Mouse (Mus musculus): ENCODE measurements at regions not wholly inside any gene's neighbourhood (a gene's known extent, or its start where the extent isn't known, plus 50 kb on each side); places are given as distances from the start of the nearest gene placed in this dataset.
"Not testable (repeated sequence)": the region's sequence is repeated elsewhere in the genome, so short reads cannot be mapped to it uniquely, and the experiment has no call there.

- no peak for TF ChIP-seq POLR2A (IDR thresholded peaks at IDR 0.05; ENCODE audit: low read depth, low read length)
- TF ChIP-seq CTCF (conservative IDR thresholded peaks at IDR 0.05; ENCODE audit: insufficient read depth, insufficient read length, low read depth, low read length): no peak
- H3K4me1 ChIP-seq (ENCODE audit: control insufficient read depth, insufficient read depth, low read length): no peaks in the 10 kb centered on the region
- no peak overlapping the region for H3K4me3 ChIP-seq (ENCODE audit: insufficient read depth, low read depth, low read length)
- H3K36me3 ChIP-seq (ENCODE audit: control insufficient read depth, insufficient read depth, low read length): no peaks in the 10 kb centered on the region
- 52% methylated on average over 6 of the region's 6 CpGs for WGBS
- H3K27ac ChIP-seq (ENCODE audit: insufficient read depth, low read depth, low read length): no peak overlapping the region
- DNase-seq: no peak
- no peaks in the 10 kb centered on the region for H3K27me3 ChIP-seq (replicated peaks; ENCODE audit: control insufficient read depth, insufficient read depth, low read length)
These were observed 381.0 kb downstream of the Kif2b start for GRCm38 (mm10) chr11:91196351-91196750.

GRCm38 (mm10) chr11:91167336-91167735 is 410.0 kb downstream of the Kif2b start:
- H3K4me1 ChIP-seq (ENCODE audit: control insufficient read depth, insufficient read depth, low read length); H3K27ac ChIP-seq (ENCODE audit: insufficient read depth, low read depth, low read length); H3K36me3 ChIP-seq (ENCODE audit: control insufficient read depth, insufficient read depth, low read length); H3K4me3 ChIP-seq (ENCODE audit: insufficient read depth, low read depth, low read length); DNase-seq; H3K27me3 ChIP-seq (replicated peaks; ENCODE audit: control insufficient read depth, insufficient read depth, low read length): not testable (repeated sequence)
- WGBS: 57% methylated on average over 2 of the region's 2 CpGs

GRCm38 (mm10) chr11:91133753-91134270 is 443.5 kb downstream of the Kif2b start:
- Histone ChIP-seq H3K4me1 (ENCODE audit: control insufficient read depth, insufficient read depth, low read length) (no peaks in the 10 kb centered on the region), H3K4me3 (ENCODE audit: insufficient read depth, low read depth, low read length) (no peak overlapping the region), H3K36me3 (ENCODE audit: control insufficient read depth, insufficient read depth, low read length) (no peaks in the 10 kb centered on the region), H3K27ac (ENCODE audit: insufficient read depth, low read depth, low read length) (no peak overlapping the region), H3K27me3 (replicated peaks; ENCODE audit: control insufficient read depth, insufficient read depth, low read length) (no peaks in the 10 kb centered on the region)
- WGBS: 64% methylated on average over 9 of the region's 9 CpGs
- no peak for DNase-seq
- TF ChIP-seq POLR2A (IDR thresholded peaks at IDR 0.05; ENCODE audit: low read depth, low read length) (no peak), CTCF (conservative IDR thresholded peaks at IDR 0.05; ENCODE audit: insufficient read depth, insufficient read length, low read depth, low read length) (no peak)

GRCm38 (mm10) chr11:91132771-91133380 is 444.5 kb downstream of the Kif2b start:
- no peak for TF ChIP-seq POLR2A (IDR thresholded peaks at IDR 0.05; ENCODE audit: low read depth, low read length)
- TF ChIP-seq CTCF (conservative IDR thresholded peaks at IDR 0.05; ENCODE audit: insufficient read depth, insufficient read length, low read depth, low read length): no peak
- DNase-seq: no peak
- Histone ChIP-seq H3K27ac (ENCODE audit: insufficient read depth, low read depth, low read length) (no peak overlapping the region), H3K27me3 (replicated peaks; ENCODE audit: control insufficient read depth, insufficient read depth, low read length) (no peaks in the 10 kb centered on the region), H3K4me3 (ENCODE audit: insufficient read depth, low read depth, low read length) (no peak overlapping the region), H3K36me3 (ENCODE audit: control insufficient read depth, insufficient read depth, low read length) (no peaks in the 10 kb centered on the region), H3K4me1 (ENCODE audit: control insufficient read depth, insufficient read depth, low read length) (no peaks in the 10 kb centered on the region)
- 78% methylated on average over 7 of the region's 7 CpGs for WGBS

- TF ChIP-seq POLR2A (IDR thresholded peaks at IDR 0.05; ENCODE audit: low read depth, low read length) (no peak), CTCF (conservative IDR thresholded peaks at IDR 0.05; ENCODE audit: insufficient read depth, insufficient read length, low read depth, low read length) (no peak)
- Histone ChIP-seq H3K36me3 (ENCODE audit: control insufficient read depth, insufficient read depth, low read length) (no peaks in the 10 kb centered on the region), H3K27ac (ENCODE audit: insufficient read depth, low read depth, low read length) (no peak overlapping the region), H3K4me3 (ENCODE audit: insufficient read depth, low read depth, low read length) (no peak overlapping the region), H3K27me3 (replicated peaks; ENCODE audit: control insufficient read depth, insufficient read depth, low read length) (no peaks in the 10 kb centered on the region), H3K4me1 (ENCODE audit: control insufficient read depth, insufficient read depth, low read length) (no peaks in the 10 kb centered on the region)
- 27% methylated on average over 6 of the region's 6 CpGs for WGBS
- no peak for DNase-seq
These were observed 443.8 kb upstream of the Tom1l1 start for GRCm38 (mm10) chr11:91131960-91132359.

- Histone ChIP-seq H3K27me3 (replicated peaks; ENCODE audit: control insufficient read depth, insufficient read depth, low read length) (no peaks in the 10 kb centered on the region), H3K36me3 (ENCODE audit: control insufficient read depth, insufficient read depth, low read length) (no peaks in the 10 kb centered on the region), H3K4me1 (ENCODE audit: control insufficient read depth, insufficient read depth, low read length) (no peaks in the 10 kb centered on the region), H3K27ac (ENCODE audit: insufficient read depth, low read depth, low read length) (no peak overlapping the region), H3K4me3 (ENCODE audit: insufficient read depth, low read depth, low read length) (no peak overlapping the region)
- no peak for DNase-seq
- TF ChIP-seq POLR2A (IDR thresholded peaks at IDR 0.05; ENCODE audit: low read depth, low read length): no peak
- TF ChIP-seq CTCF (conservative IDR thresholded peaks at IDR 0.05; ENCODE audit: insufficient read depth, insufficient read length, low read depth, low read length): no peak
- WGBS: 55% methylated on average over 5 of the region's 5 CpGs
These were observed 410.0 kb upstream of the Tom1l1 start for GRCm38 (mm10) chr11:91098186-91098585.

GRCm38 (mm10) chr11:91097552-91097951 is 409.4 kb upstream of the Tom1l1 start:
- Histone ChIP-seq H3K27me3 (replicated peaks; ENCODE audit: control insufficient read depth, insufficient read depth, low read length) (no peaks in the 10 kb centered on the region), H3K27ac (ENCODE audit: insufficient read depth, low read depth, low read length) (no peak overlapping the region), H3K4me3 (ENCODE audit: insufficient read depth, low read depth, low read length) (no peak overlapping the region), H3K36me3 (ENCODE audit: control insufficient read depth, insufficient read depth, low read length) (no peaks in the 10 kb centered on the region), H3K4me1 (ENCODE audit: control insufficient read depth, insufficient read depth, low read length) (no peaks in the 10 kb centered on the region)
- WGBS: 36% methylated on average over 3 of the region's 3 CpGs
- peak; percentile 4 for DNase-seq
- TF ChIP-seq POLR2A (IDR thresholded peaks at IDR 0.05; ENCODE audit: low read depth, low read length): no peak
- TF ChIP-seq CTCF (conservative IDR thresholded peaks at IDR 0.05; ENCODE audit: insufficient read depth, insufficient read length, low read depth, low read length): no peak
